Mouse (Mus musculus) kidney, adult 10 weeks (tissue): Measurements from ENCODE around the gene Olfr606. TPM values are rescaled to one million over a fixed set of nuclear protein-coding genes. Genes with fewer than 3 reads are reported as not detected.

ENCODE experiments used
- polyA plus RNA-seq: library from polyadenylated mRNA; stranded (reverse); fragments of 350-450 nt; fragmentation: Illumina TruSeq; extraction: RNeasy Lipid Tissue Mini Kit (QIAGEN cat#74804); gene quantifications from one replicate; pipeline ENCODE4 v1.2.3, GENCODE M21; 2014; ENCODE audit warnings: low read depth, low replicate concordance

Olfr606 gene
- polyA plus RNA-seq, result not detected

DNA sequence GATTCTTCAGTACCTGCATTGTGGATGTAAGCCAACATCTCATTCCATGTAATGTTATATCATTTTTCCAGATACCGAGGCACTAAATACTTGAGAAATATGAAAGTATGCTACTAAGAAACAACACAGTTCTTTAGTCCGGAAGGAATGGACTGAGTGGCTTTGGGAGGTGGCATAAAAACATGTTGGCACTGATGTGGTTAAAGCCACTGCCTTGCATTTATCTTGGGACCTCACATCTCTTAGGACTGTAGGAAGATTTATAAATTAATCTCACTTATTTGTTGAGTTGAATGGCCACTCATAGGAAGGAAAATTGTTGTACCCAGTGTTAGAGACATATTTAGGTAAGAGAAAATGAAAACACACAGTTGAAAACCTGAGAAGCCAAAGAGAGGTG lies at the start of gene Olfr606:
Gene Olfr606 (plus strand): TSS at position 301 of the 400 bp plus-strand sequence.

DNA sequence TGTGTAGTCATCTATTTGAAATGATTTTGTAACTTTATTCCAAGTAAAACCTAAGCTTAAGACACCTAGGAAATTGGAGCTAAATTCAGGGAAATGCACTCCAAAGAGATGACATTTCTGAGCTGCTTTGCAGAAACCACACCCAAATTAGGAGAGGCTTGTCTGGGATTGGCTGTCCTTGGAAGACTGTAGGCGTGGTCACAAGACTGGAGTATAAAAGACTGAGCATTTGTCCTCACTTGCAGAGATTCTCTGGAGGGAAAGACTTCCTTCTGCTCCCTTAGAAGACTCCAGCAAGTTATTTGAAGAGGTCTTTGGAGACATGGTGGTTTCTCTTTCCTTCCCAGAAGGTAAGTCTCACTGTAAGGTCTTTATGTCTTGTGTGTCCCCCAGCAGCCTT lies 34.1 kb upstream of the Olfr606 start, which contains the start of gene Usp17lc:
Gene Usp17lc (plus strand): TSS at position 301 of the 400 bp plus-strand sequence.

DNA sequence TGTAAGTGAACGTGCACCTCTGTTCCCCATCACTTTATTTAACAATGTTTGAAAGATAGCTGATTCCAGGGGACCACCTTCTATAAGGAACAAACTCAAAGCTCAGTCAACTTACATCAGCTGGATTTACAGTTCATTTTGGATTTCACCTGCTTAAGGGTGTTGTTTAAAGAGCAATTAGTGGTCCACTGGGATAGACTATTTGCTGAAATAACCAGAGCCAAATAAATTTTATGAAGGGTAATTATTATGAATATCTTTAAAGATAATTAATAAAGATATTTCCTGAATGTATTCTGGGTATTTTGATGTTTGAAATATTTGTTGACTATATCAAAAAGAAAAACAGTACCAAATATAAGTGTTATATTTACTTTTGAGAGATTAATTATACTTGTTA lies 3.5 kb upstream of the Olfr606 start, which contains the start of gene Olfr605:
Gene Olfr605 (minus strand): TSS at position 101 of the 400 bp plus-strand sequence.

DNA sequence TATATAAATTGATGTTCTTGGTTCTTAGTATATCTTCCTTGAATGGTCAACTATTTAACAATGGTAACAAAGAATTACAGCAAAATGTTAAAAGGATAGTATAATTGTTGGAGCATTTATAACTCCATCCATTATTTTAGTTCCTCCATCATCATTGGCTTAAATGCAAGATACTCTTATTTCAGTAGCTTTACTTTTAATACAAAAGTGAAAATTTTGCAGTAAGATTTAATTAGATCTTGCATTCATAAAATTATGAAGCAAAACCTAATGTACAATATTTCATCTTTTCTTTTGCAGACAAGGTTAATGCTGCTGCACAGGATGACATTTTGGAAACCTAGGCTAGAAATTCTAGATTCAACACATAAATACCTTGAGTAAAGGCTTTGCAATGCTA lies 20.7 kb downstream of the Olfr606 start, which contains the start of gene Olfr608:
Gene Olfr608 (plus strand): TSS at position 301 of the 400 bp plus-strand sequence.

DNA sequence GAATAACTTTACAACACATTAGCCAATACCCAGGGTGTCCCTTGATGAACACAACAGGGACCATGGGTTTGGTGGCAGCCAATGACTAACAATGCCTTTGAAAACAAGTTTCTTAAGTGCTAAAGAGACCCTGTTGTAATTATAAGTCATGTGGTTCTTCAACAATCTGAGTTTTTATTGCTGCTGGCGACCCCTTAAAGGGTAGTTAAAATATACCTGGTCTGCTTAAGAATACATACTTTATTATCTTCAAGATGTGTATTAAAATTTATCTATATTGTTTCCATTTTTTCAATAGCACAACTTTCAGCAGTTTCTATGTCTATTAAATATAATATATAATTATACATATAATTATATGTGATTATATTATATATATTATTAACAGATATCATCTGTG lies 49.1 kb downstream of the Olfr606 start, which contains the start of gene Olfr609:
Gene Olfr609 (minus strand): TSS at position 101 of the 400 bp plus-strand sequence.

Other genes starting within 250 kb of the Olfr606 start
- gene Olfr593, start 237.2 kb upstream of the Olfr606 start, polyA plus RNA-seq, result not detected
- not detected for gene Olfr594, start 232.1 kb upstream of the Olfr606 start, polyA plus RNA-seq
- gene Usp17ld, start 196.5 kb upstream of the Olfr606 start, polyA plus RNA-seq, result not detected
- gene Olfr596, start 143.4 kb upstream of the Olfr606 start, polyA plus RNA-seq, result not detected
- gene Olfr597, start 132.7 kb upstream of the Olfr606 start, polyA plus RNA-seq, result not detected
- not detected for gene Olfr598, start 125.5 kb upstream of the Olfr606 start, polyA plus RNA-seq
- gene Olfr599, start 113.1 kb upstream of the Olfr606 start, polyA plus RNA-seq, result not detected
- not detected for gene Olfr600, start 99.4 kb upstream of the Olfr606 start, polyA plus RNA-seq
- gene Olfr601, start 86.4 kb upstream of the Olfr606 start, polyA plus RNA-seq, result not detected
- not detected for gene Olfr603, start 62.9 kb upstream of the Olfr606 start, polyA plus RNA-seq
- gene Usp17lc, start 34.0 kb upstream of the Olfr606 start, polyA plus RNA-seq, result not detected
- not detected for gene Olfr605, start 3.6 kb upstream of the Olfr606 start, polyA plus RNA-seq
- gene Olfr607, start 15.1 kb downstream of the Olfr606 start, polyA plus RNA-seq, result not detected
- gene Olfr608, start 20.8 kb downstream of the Olfr606 start, polyA plus RNA-seq, result not detected
- not detected for gene Olfr609, start 49.0 kb downstream of the Olfr606 start, polyA plus RNA-seq
- not detected for gene Olfr610, start 63.1 kb downstream of the Olfr606 start, polyA plus RNA-seq
- not detected for gene Olfr611, start 71.8 kb downstream of the Olfr606 start, polyA plus RNA-seq
- not detected for gene Olfr612, start 93.7 kb downstream of the Olfr606 start, polyA plus RNA-seq
- not detected for gene Olfr613, start 99.0 kb downstream of the Olfr606 start, polyA plus RNA-seq
- gene Olfr615, start 107.0 kb downstream of the Olfr606 start, polyA plus RNA-seq, result not detected
- not detected for gene Olfr616, start 120.1 kb downstream of the Olfr606 start, polyA plus RNA-seq
- gene Olfr617, start 124.0 kb downstream of the Olfr606 start, polyA plus RNA-seq, result not detected
- gene Olfr618, start 141.1 kb downstream of the Olfr606 start, polyA plus RNA-seq, result not detected
- not detected for gene Olfr619, start 151.5 kb downstream of the Olfr606 start, polyA plus RNA-seq
- not detected for gene Olfr620, start 163.5 kb downstream of the Olfr606 start, polyA plus RNA-seq
- not detected for gene Olfr622, start 193.7 kb downstream of the Olfr606 start, polyA plus RNA-seq
- not detected for gene Olfr623, start 214.7 kb downstream of the Olfr606 start, polyA plus RNA-seq
- gene Olfr624, start 222.1 kb downstream of the Olfr606 start, polyA plus RNA-seq, result 0.44 TPM
- gene Olfr625-ps1, start 233.7 kb downstream of the Olfr606 start, polyA plus RNA-seq, result not detected